Mouse (Mus musculus): Measurements from ENCODE around the gene Elp4. TPM values are rescaled to one million over a fixed set of nuclear protein-coding genes. Genes with fewer than 3 reads are reported as not detected.

The Elp4 gene
- total RNA-seq, 2 experiments from 2014 or later: 22.8 to 25.1 TPM

- DNase-seq (ENCODE audit: extremely low spot score in 1 of 2, low spot score in 2 of 2): no peak
- intact Hi-C loops (cut with DNase I): no loop called here
These were observed 91.3 kb downstream of the Elp4 start for GRCm38 (mm10) chr2:105813041-105813440.

GRCm38 (mm10) chr2:105810286-105810685 is 94.1 kb downstream of the Elp4 start:
- intact Hi-C loops (cut with DNase I): no loop called here
- DNase-seq (ENCODE audit: extremely low spot score in 1 of 2, low spot score in 2 of 2): no peak

GRCm38 (mm10) chr2:105806571-105806970 is 97.8 kb downstream of the Elp4 start:
- no peak for DNase-seq (ENCODE audit: extremely low spot score in 1 of 2, low spot score in 2 of 2)
- intact Hi-C loops (cut with DNase I): no loop called here

GRCm38 (mm10) chr2:105806047-105806446 is 98.3 kb downstream of the Elp4 start:
- intact Hi-C loops (cut with DNase I): no loop called here
- no peak for DNase-seq (ENCODE audit: extremely low spot score in 1 of 2, low spot score in 2 of 2)

- no peak for DNase-seq (ENCODE audit: extremely low spot score in 1 of 2, low spot score in 2 of 2)
- intact Hi-C loops (cut with DNase I): no loop called here
These were observed 99.2 kb downstream of the Elp4 start for GRCm38 (mm10) chr2:105805210-105805609.

- intact Hi-C loops (cut with DNase I): no loop called here
- DNase-seq (ENCODE audit: extremely low spot score in 1 of 2, low spot score in 2 of 2): no peak
These were observed 99.9 kb downstream of the Elp4 start for GRCm38 (mm10) chr2:105804506-105804905.

- intact Hi-C loops (cut with DNase I): no loop called here
- DNase-seq (ENCODE audit: extremely low spot score in 1 of 2, low spot score in 2 of 2): no peak
These were observed 100.9 kb downstream of the Elp4 start for GRCm38 (mm10) chr2:105803427-105803826.

- intact Hi-C loops (cut with DNase I): no loop called here
- no peak for DNase-seq (ENCODE audit: extremely low spot score in 1 of 2, low spot score in 2 of 2)
These were observed 101.5 kb downstream of the Elp4 start for GRCm38 (mm10) chr2:105802902-105803301.

- intact Hi-C loops (cut with DNase I): no loop called here
- DNase-seq (ENCODE audit: extremely low spot score in 1 of 2, low spot score in 2 of 2): no peak
These were observed 102.8 kb downstream of the Elp4 start for GRCm38 (mm10) chr2:105801536-105801935.

- intact Hi-C loops (cut with DNase I): no loop called here
- no peak for DNase-seq (ENCODE audit: extremely low spot score in 1 of 2, low spot score in 2 of 2)
These were observed 103.7 kb downstream of the Elp4 start for GRCm38 (mm10) chr2:105800694-105801093.

GRCm38 (mm10) chr2:105799840-105800239 is 104.5 kb downstream of the Elp4 start:
- intact Hi-C loops (cut with DNase I): no loop called here
- DNase-seq (ENCODE audit: extremely low spot score in 1 of 2, low spot score in 2 of 2): peak in 1 of 2 experiments; percentile 20

GRCm38 (mm10) chr2:105797842-105798241 is 106.5 kb downstream of the Elp4 start:
- intact Hi-C loops (cut with DNase I): no loop called here
- no peak for DNase-seq (ENCODE audit: extremely low spot score in 1 of 2, low spot score in 2 of 2)

GRCm38 (mm10) chr2:105796101-105796500 is 108.3 kb downstream of the Elp4 start:
- intact Hi-C loops (cut with DNase I): no loop called here

GRCm38 (mm10) chr2:105792339-105793120 is 111.8 kb downstream of the Elp4 start:
- DNase-seq (ENCODE audit: extremely low spot score in 1 of 2, low spot score in 2 of 2): no peak
- intact Hi-C loops (cut with DNase I): no loop called here

More at GRCm38 (mm10) chr2:105796101-105796500, 108.3 kb downstream of the Elp4 start:
- DNase-seq (ENCODE audit: extremely low spot score in 1 of 2, low spot score in 2 of 2): no peak

- no peak for DNase-seq (ENCODE audit: extremely low spot score in 1 of 2, low spot score in 2 of 2)
- intact Hi-C loops (cut with DNase I): no loop called here
These were observed 114.4 kb downstream of the Elp4 start for GRCm38 (mm10) chr2:105789936-105790335.

GRCm38 (mm10) chr2:105787726-105788125 is 116.6 kb downstream of the Elp4 start:
- intact Hi-C loops (cut with DNase I): no loop called here
- no peak for DNase-seq (ENCODE audit: extremely low spot score in 1 of 2, low spot score in 2 of 2)

- no peak for DNase-seq (ENCODE audit: extremely low spot score in 1 of 2, low spot score in 2 of 2)
- intact Hi-C loops (cut with DNase I): no loop called here
These were observed 117.4 kb downstream of the Elp4 start for GRCm38 (mm10) chr2:105786986-105787385.

- DNase-seq (ENCODE audit: extremely low spot score in 1 of 2, low spot score in 2 of 2): no peak
- intact Hi-C loops (cut with DNase I): no loop called here
These were observed 121.5 kb downstream of the Elp4 start for GRCm38 (mm10) chr2:105782885-105783284.

- intact Hi-C loops (cut with DNase I): no loop called here
These were observed 123.6 kb downstream of the Elp4 start for GRCm38 (mm10) chr2:105780739-105781138.

GRCm38 (mm10) chr2:105779320-105779891 is 125.0 kb downstream of the Elp4 start:
- no peak for DNase-seq (ENCODE audit: extremely low spot score in 1 of 2, low spot score in 2 of 2)
- intact Hi-C loops (cut with DNase I): no loop called here

More at GRCm38 (mm10) chr2:105780739-105781138, 123.6 kb downstream of the Elp4 start:
- no peak for DNase-seq (ENCODE audit: extremely low spot score in 1 of 2, low spot score in 2 of 2)

Measured in left cerebral cortex, postnatal 10 days (tissue).